16 mouse cellular contexts compared by ENCODE assay signal in genomic region chr9:35443618-35444511, GRCm38 (mm10). TPM values are rescaled to one million over a fixed set of nuclear protein-coding genes. Genes with fewer than 3 reads are reported as not detected.
DNase-seq lines count a peak whose midpoint lies in the region; ATAC-seq and TF ChIP-seq lines count a peak whose summit lies in the region.
"Had no signal": no experiment of that assay in that cellular context is flagged by ENCODE, and none has a peak within 500 bp of the region (broad histone marks: within the 10 kb centered on the region; RNA-seq: fewer than 3 reads in every experiment).

No protein-coding gene starts in this region.

- H3K27me3 ChIP-seq in hindbrain, embryonic 11.5 days (ENCODE audit: control insufficient read depth, insufficient read depth, low read length), result no peaks in the 10 kb centered on the region
- no peaks in the 10 kb centered on the region for H3K27me3 ChIP-seq in hindbrain, postnatal 0 days (ENCODE audit: insufficient read depth, low read length)
- H3K27me3 ChIP-seq in limb, embryonic 11.5 days (ENCODE audit: control insufficient read depth, insufficient read depth, low read length), result no peaks in the 10 kb centered on the region
- H3K27me3 ChIP-seq: CH12.LX had no signal

- no peak for TF ChIP-seq CTCF in hindbrain, postnatal 0 days (IDR thresholded peaks at IDR 0.05; ENCODE audit: low read depth)

- no peak overlapping the region for H3K4me3 ChIP-seq in hindbrain, embryonic 11.5 days (ENCODE audit: low read depth, low read length)
- H3K4me3 ChIP-seq in hindbrain, postnatal 0 days (ENCODE audit: low read length), result no peak overlapping the region
- H3K4me3 ChIP-seq in limb, embryonic 11.5 days (ENCODE audit: low read depth, low read length), result no peak overlapping the region
- H3K4me3 ChIP-seq: heart, adult 2 months; layer of hippocampus, adult 2 months; lung, embryonic 15.5 days had no signal

- no peaks in the 10 kb centered on the region for H3K9me3 ChIP-seq in hindbrain, embryonic 11.5 days (ENCODE audit: control insufficient read depth, low read length)
- no peaks in the 10 kb centered on the region for H3K9me3 ChIP-seq in hindbrain, postnatal 0 days (ENCODE audit: low read length)
- H3K9me3 ChIP-seq in limb, embryonic 11.5 days (ENCODE audit: control insufficient read depth, low read length), result no peaks in the 10 kb centered on the region
- H3K9me3 ChIP-seq: lung, embryonic 15.5 days had no signal

- no peak overlapping the region for H3K4me2 ChIP-seq in hindbrain, embryonic 11.5 days (replicated peaks; ENCODE audit: low read depth, low read length)
- no peak overlapping the region for H3K4me2 ChIP-seq in hindbrain, postnatal 0 days (ENCODE audit: low read depth, low read length)
- H3K4me2 ChIP-seq in limb, embryonic 11.5 days (ENCODE audit: low read depth, severe bottlenecking), result no peak overlapping the region
- H3K4me2 ChIP-seq: lung, embryonic 15.5 days had no signal

- peak; percentile 22 for DNase-seq in hindbrain, embryonic 11.5 days (ENCODE audit: low spot score)
- no peak for DNase-seq in hindbrain, postnatal 0 days (ENCODE audit: low spot score)
- peak; percentile 45 to 53 for DNase-seq in cerebellum, postnatal 25 days
- peak; percentile 72 for DNase-seq in embryo, embryonic 11 days
- peak; percentile 54 for DNase-seq in limb, embryonic 11.5 days (ENCODE audit: low spot score)
- no peak for DNase-seq in layer of hippocampus, adult 9-11 months
- no peak for DNase-seq in kidney, postnatal 36 days
- DNase-seq: heart, adult 2 months; heart, postnatal 14 days; kidney, adult 8-10 months; left cerebral cortex, postnatal 4 days; right cerebral cortex, postnatal 4 days; thymus, postnatal 4 days had no signal

- no peaks in the 10 kb centered on the region; the same call in none of the 2 replicates for H3K4me1 ChIP-seq in hindbrain, embryonic 11.5 days (replicated peaks; ENCODE audit: control insufficient read depth, insufficient read depth, low read length)
- H3K4me1 ChIP-seq in hindbrain, postnatal 0 days (ENCODE audit: insufficient read depth, low read length), result no peaks in the 10 kb centered on the region
- peaks cover 27% of the 10 kb centered on the region for H3K4me1 ChIP-seq in limb, embryonic 11.5 days (ENCODE audit: control insufficient read depth, insufficient read depth, low read length)

- H3K36me3 ChIP-seq in hindbrain, embryonic 11.5 days (ENCODE audit: control insufficient read depth, insufficient read depth, low read length), result no peaks in the 10 kb centered on the region
- no peaks in the 10 kb centered on the region for H3K36me3 ChIP-seq in hindbrain, postnatal 0 days (ENCODE audit: insufficient read depth, low read length)
- H3K36me3 ChIP-seq in limb, embryonic 11.5 days (ENCODE audit: control insufficient read depth, insufficient read depth, low read length), result no peaks in the 10 kb centered on the region
- H3K36me3 ChIP-seq: lung, embryonic 15.5 days had no signal

- no peak overlapping the region for H3K27ac ChIP-seq in hindbrain, embryonic 11.5 days (ENCODE audit: low read depth, low read length)
- H3K27ac ChIP-seq in hindbrain, postnatal 0 days, result no peak overlapping the region
- 0 out of 2 replicates have a peak overlapping the region, but pooled peaks have one; percentile 6 for H3K27ac ChIP-seq in limb, embryonic 11.5 days (replicated peaks; ENCODE audit: low read depth, low read length)
- H3K27ac ChIP-seq: heart, adult 2 months; layer of hippocampus, adult 2 months; lung, embryonic 15.5 days had no signal

- WGBS in hindbrain, embryonic 11.5 days, result 29% methylated on average over 13 of the region's 13 CpGs
- 47% methylated on average over 13 of the region's 13 CpGs for WGBS in hindbrain, postnatal 0 days
- 34% methylated on average over 13 of the region's 13 CpGs for WGBS in limb, embryonic 11.5 days

- ATAC-seq in hindbrain, embryonic 11.5 days (ENCODE audit: low FRiP score), result no peak
- ATAC-seq in hindbrain, postnatal 0 days, result no peak
- ATAC-seq in limb, embryonic 11.5 days (ENCODE audit: insufficient number of reproducible peaks, low FRiP score, low TSS enrichment, low read depth), result no peak; the same call in 1 of the 2 replicates

- H3K9ac ChIP-seq in hindbrain, embryonic 11.5 days (ENCODE audit: low read depth, low read length), result no peak overlapping the region
- H3K9ac ChIP-seq in hindbrain, postnatal 0 days (replicated peaks; ENCODE audit: low read length), result no peak overlapping the region
- no peak overlapping the region; the same call in 1 of the 2 replicates for H3K9ac ChIP-seq in limb, embryonic 11.5 days (ENCODE audit: low read length)
- H3K9ac ChIP-seq: lung, embryonic 15.5 days had no signal

RNA-seq across cellular contexts. Expression of gene Cdon, which starts 22.9 kb away (rescaled TPM):
- polyA plus RNA-seq in hindbrain, embryonic 11.5 days (2014; fragmentation: Nextera tagmentation; extraction: Ambion mirVana), result 13.4 and 21.9 TPM in 2 replicates
- 10.6 and 11.1 TPM in 2 replicates for total RNA-seq in hindbrain, postnatal 0 days (2014; rRNA removed)
- 1.0 and 1.7 TPM in 2 replicates for polyA plus RNA-seq in hindbrain, postnatal 0 days (2015; fragmentation: Nextera tagmentation; extraction: Ambion mirVana)
- polyA plus RNA-seq in limb, embryonic 11.5 days (2014; fragmentation: Nextera tagmentation; extraction: Ambion mirVana), result 10.9 and 11.8 TPM in 2 replicates

Comparison
In these comparisons a context has a peak if more than half of its experiments do, and no peak if none do; other contexts are left out.
1. DNase-seq: peak in hindbrain, embryonic 11.5 days (single experiment), cerebellum, postnatal 25 days (2 of 2), embryo, embryonic 11 days (single experiment) and limb, embryonic 11.5 days (single experiment); none in hindbrain, postnatal 0 days (single experiment), layer of hippocampus, adult 9-11 months (single experiment) and kidney, postnatal 36 days (0 of 2).